Mouse (Mus musculus): ENCODE results near the gene Olfr318. TPM values are rescaled to one million over a fixed set of nuclear protein-coding genes. Genes with fewer than 3 reads are reported as not detected.

Olfr318 gene
- polyA plus RNA-seq, 1 experiment from 2014 or later = not detected

- H3K4me3 ChIP-seq (ENCODE audit: low read depth, low read length) = no peak overlapping the region
- no peak for ATAC-seq (ENCODE audit: low read depth)
- H3K27ac ChIP-seq (ENCODE audit: low read length) = no peak overlapping the region
- H3K27me3 ChIP-seq (ENCODE audit: control insufficient read depth, insufficient read depth, low read depth, low read length) = no peaks in the 10 kb centered on the region
- H3K4me1 ChIP-seq (ENCODE audit: control insufficient read depth, low read depth, low read length) = no peaks in the 10 kb centered on the region
- WGBS (ENCODE audit: insufficient replicate concordance) = 63% methylated on average over 11 of the region's 11 CpGs
- no peaks in the 10 kb centered on the region for H3K9me3 ChIP-seq (replicated peaks; ENCODE audit: control insufficient read depth, low read length)
- no peaks in the 10 kb centered on the region for H3K36me3 ChIP-seq (ENCODE audit: control insufficient read depth, insufficient read depth)
- H3K9ac ChIP-seq (ENCODE audit: low read depth, low read length) = no peak overlapping the region
- no peak overlapping the region for H3K4me2 ChIP-seq (ENCODE audit: low read depth, low read length)
These were observed 14.7 kb downstream of the Olfr318 start for GRCm38 (mm10) chr11:58709086-58709485.

DNA sequence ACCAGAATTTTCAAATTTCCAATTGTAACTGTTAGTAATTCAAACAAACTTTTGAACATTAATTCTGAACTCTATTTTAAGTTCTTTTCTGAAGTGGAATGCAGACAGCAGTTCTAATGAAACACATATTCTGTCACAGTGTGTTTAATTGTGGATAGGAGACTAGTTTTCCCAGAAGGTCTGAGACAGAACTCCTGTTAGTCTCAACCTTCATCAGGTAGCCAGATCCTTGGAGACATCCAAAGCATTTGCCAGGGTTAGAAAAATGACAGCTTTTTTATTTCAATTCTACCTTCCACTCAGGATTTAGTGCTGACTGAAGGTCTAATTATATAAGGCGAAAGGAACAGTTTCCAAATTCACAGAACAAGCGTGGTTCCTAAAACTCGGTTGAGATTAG, 25.0 kb downstream of the Olfr318 start, which contains the start of gene Olfr319:
Gene Olfr319 (plus strand): TSS at position 301 of the 400 bp plus-strand sequence.
- WGBS (ENCODE audit: insufficient replicate concordance) = 61% methylated on average over 3 of the region's 3 CpGs
- no peak within 1 kb of the TSS for H3K27ac ChIP-seq (ENCODE audit: low read length)
- no peaks in the 10 kb centered on the region for H3K27me3 ChIP-seq (ENCODE audit: control insufficient read depth, insufficient read depth, low read depth, low read length)
- no peak within 1 kb of the TSS for H3K4me3 ChIP-seq (ENCODE audit: low read depth, low read length)
- H3K9ac ChIP-seq (ENCODE audit: low read depth, low read length) = no peak within 1 kb of the TSS
- no peaks in the 10 kb centered on the region for H3K36me3 ChIP-seq (ENCODE audit: control insufficient read depth, insufficient read depth)
- ATAC-seq (ENCODE audit: low read depth) = no peak
- no peak within 1 kb of the TSS for H3K4me2 ChIP-seq (ENCODE audit: low read depth, low read length)
- H3K4me1 ChIP-seq (ENCODE audit: control insufficient read depth, low read depth, low read length) = no peaks in the 10 kb centered on the region
- no peaks in the 10 kb centered on the region for H3K9me3 ChIP-seq (replicated peaks; ENCODE audit: control insufficient read depth, low read length)

GRCm38 (mm10) chr11:58680799-58681198, 43.0 kb downstream of the Olfr318 start, which contains the start of gene Olfr320:
TSS of gene Olfr320 (plus strand) at chr11:58681099.
- no peak within 1 kb of the TSS for H3K9ac ChIP-seq (ENCODE audit: low read depth, low read length)
- no peak for ATAC-seq (ENCODE audit: low read depth)
- WGBS (ENCODE audit: insufficient replicate concordance) = 44% methylated on average over 1 of the region's 1 CpGs
- H3K4me2 ChIP-seq (ENCODE audit: low read depth, low read length) = no peak within 1 kb of the TSS
- no peaks in the 10 kb centered on the region for H3K4me1 ChIP-seq (ENCODE audit: control insufficient read depth, low read depth, low read length)
- H3K9me3 ChIP-seq (replicated peaks; ENCODE audit: control insufficient read depth, low read length) = no peaks in the 10 kb centered on the region
- no peak within 1 kb of the TSS for H3K4me3 ChIP-seq (ENCODE audit: low read depth, low read length)
- H3K27ac ChIP-seq (ENCODE audit: low read length) = no peak within 1 kb of the TSS
- H3K36me3 ChIP-seq (ENCODE audit: control insufficient read depth, insufficient read depth) = no peaks in the 10 kb centered on the region
- H3K27me3 ChIP-seq (ENCODE audit: control insufficient read depth, insufficient read depth, low read depth, low read length) = no peaks in the 10 kb centered on the region

DNA sequence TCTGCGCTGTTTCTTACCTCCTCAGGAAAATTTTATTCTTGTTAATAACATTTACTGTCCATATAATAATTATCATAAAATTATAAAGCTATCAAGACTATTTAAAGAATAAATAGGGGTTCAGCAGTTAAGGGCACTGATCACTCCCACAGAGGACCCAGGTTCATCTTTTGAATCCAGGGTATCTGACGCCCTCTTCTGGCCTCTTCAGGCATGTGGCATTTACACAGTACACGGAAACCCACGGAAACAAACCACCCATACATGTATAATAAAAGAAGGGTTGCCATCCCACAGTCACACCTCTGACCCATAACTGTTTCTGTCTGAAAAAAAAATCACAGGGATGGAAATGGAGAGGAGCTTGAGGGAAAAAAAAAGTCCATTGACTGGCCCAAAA, 52.0 kb downstream of the Olfr318 start:
- no peaks in the 10 kb centered on the region for H3K27me3 ChIP-seq (ENCODE audit: control insufficient read depth, insufficient read depth, low read depth, low read length)
- 41% methylated on average over 4 of the region's 4 CpGs for WGBS (ENCODE audit: insufficient replicate concordance)
- H3K9ac ChIP-seq (ENCODE audit: low read depth, low read length) = no peak overlapping the region
- no peaks in the 10 kb centered on the region for H3K4me1 ChIP-seq (ENCODE audit: control insufficient read depth, low read depth, low read length)
- no peak overlapping the region for H3K4me3 ChIP-seq (ENCODE audit: low read depth, low read length)
- H3K27ac ChIP-seq (ENCODE audit: low read length) = no peak overlapping the region
- no peaks in the 10 kb centered on the region for H3K9me3 ChIP-seq (replicated peaks; ENCODE audit: control insufficient read depth, low read length)
- H3K36me3 ChIP-seq (ENCODE audit: control insufficient read depth, insufficient read depth) = no peaks in the 10 kb centered on the region
- no peak overlapping the region for H3K4me2 ChIP-seq (ENCODE audit: low read depth, low read length)
- no peak for ATAC-seq (ENCODE audit: low read depth)

GRCm38 (mm10) chr11:58669252-58669651, 54.6 kb downstream of the Olfr318 start:
- ATAC-seq (ENCODE audit: low read depth) = no peak
- Histone ChIP-seq H3K4me2 (ENCODE audit: low read depth, low read length) (no peak overlapping the region), H3K4me3 (ENCODE audit: low read depth, low read length) (no peak overlapping the region), H3K9ac (ENCODE audit: low read depth, low read length) (no peak overlapping the region), H3K9me3 (replicated peaks; ENCODE audit: control insufficient read depth, low read length) (no peaks in the 10 kb centered on the region), H3K27ac (ENCODE audit: low read length) (no peak overlapping the region), H3K27me3 (ENCODE audit: control insufficient read depth, insufficient read depth, low read depth, low read length) (no peaks in the 10 kb centered on the region), H3K4me1 (ENCODE audit: control insufficient read depth, low read depth, low read length) (no peaks in the 10 kb centered on the region), H3K36me3 (ENCODE audit: control insufficient read depth, insufficient read depth) (no peaks in the 10 kb centered on the region)

Other genes starting within 250 kb of the Olfr318 start
- not detected in 2 replicates for gene Olfr332, start 231.5 kb downstream of the Olfr318 start, polyA plus RNA-seq (2015; fragmentation: Nextera tagmentation; extraction: Ambion mirVana)
- not detected in 2 replicates for gene Olfr331, start 221.4 kb downstream of the Olfr318 start, polyA plus RNA-seq (2015; fragmentation: Nextera tagmentation; extraction: Ambion mirVana)
- not detected in 2 replicates for gene Olfr330, start 189.2 kb downstream of the Olfr318 start, polyA plus RNA-seq (2015; fragmentation: Nextera tagmentation; extraction: Ambion mirVana)
- not detected in 2 replicates for gene Olfr329-ps, start 177.6 kb downstream of the Olfr318 start, polyA plus RNA-seq (2015; fragmentation: Nextera tagmentation; extraction: Ambion mirVana)
- not detected in 2 replicates for gene Olfr328, start 168.4 kb downstream of the Olfr318 start, polyA plus RNA-seq (2015; fragmentation: Nextera tagmentation; extraction: Ambion mirVana)
- gene Olfr224, start 153.5 kb downstream of the Olfr318 start, polyA plus RNA-seq (2015; fragmentation: Nextera tagmentation; extraction: Ambion mirVana) = not detected in 2 replicates
- gene Olfr325, start 146.3 kb downstream of the Olfr318 start, polyA plus RNA-seq (2015; fragmentation: Nextera tagmentation; extraction: Ambion mirVana) = not detected in 2 replicates
- not detected in 2 replicates for gene Olfr324, start 128.9 kb downstream of the Olfr318 start, polyA plus RNA-seq (2015; fragmentation: Nextera tagmentation; extraction: Ambion mirVana)
- gene 2210407C18Rik, start 107.9 kb downstream of the Olfr318 start, polyA plus RNA-seq (2015; fragmentation: Nextera tagmentation; extraction: Ambion mirVana) = not detected in 2 replicates
- gene Olfr323, start 93.5 kb downstream of the Olfr318 start, polyA plus RNA-seq (2015; fragmentation: Nextera tagmentation; extraction: Ambion mirVana) = not detected in 2 replicates
- 12.7 and 15.7 TPM in 2 replicates for gene Trim58, start 83.5 kb downstream of the Olfr318 start, polyA plus RNA-seq (2015; fragmentation: Nextera tagmentation; extraction: Ambion mirVana)
- gene Olfr322, start 65.2 kb downstream of the Olfr318 start, polyA plus RNA-seq (2015; fragmentation: Nextera tagmentation; extraction: Ambion mirVana) = 0.08 TPM in 1 of 2 replicates, not detected in the other
- not detected in 2 replicates for gene Olfr320, start 42.9 kb downstream of the Olfr318 start, polyA plus RNA-seq (2015; fragmentation: Nextera tagmentation; extraction: Ambion mirVana)
- not detected in 2 replicates for gene Olfr319, start 24.9 kb downstream of the Olfr318 start, polyA plus RNA-seq (2015; fragmentation: Nextera tagmentation; extraction: Ambion mirVana)
- not detected in 2 replicates for gene Olfr317, start 15.2 kb upstream of the Olfr318 start, polyA plus RNA-seq (2015; fragmentation: Nextera tagmentation; extraction: Ambion mirVana)
- not detected in 2 replicates for gene Olfr316, start 28.7 kb upstream of the Olfr318 start, polyA plus RNA-seq (2015; fragmentation: Nextera tagmentation; extraction: Ambion mirVana)
- not detected in 2 replicates for gene Olfr315, start 49.2 kb upstream of the Olfr318 start, polyA plus RNA-seq (2015; fragmentation: Nextera tagmentation; extraction: Ambion mirVana)
- not detected in 2 replicates for gene Olfr314, start 58.9 kb upstream of the Olfr318 start, polyA plus RNA-seq (2015; fragmentation: Nextera tagmentation; extraction: Ambion mirVana)
- gene Fam183b, start 77.9 kb upstream of the Olfr318 start, polyA plus RNA-seq (2015; fragmentation: Nextera tagmentation; extraction: Ambion mirVana) = 0.17 TPM in 1 of 2 replicates, not detected in the other
- gene Olfr313, start 91.0 kb upstream of the Olfr318 start, polyA plus RNA-seq (2015; fragmentation: Nextera tagmentation; extraction: Ambion mirVana) = not detected in 2 replicates
- gene Olfr312, start 105.2 kb upstream of the Olfr318 start, polyA plus RNA-seq (2015; fragmentation: Nextera tagmentation; extraction: Ambion mirVana) = not detected in 2 replicates
- gene Olfr311, start 115.2 kb upstream of the Olfr318 start, polyA plus RNA-seq (2015; fragmentation: Nextera tagmentation; extraction: Ambion mirVana) = not detected in 2 replicates
- gene Gm12258, start 123.1 kb upstream of the Olfr318 start, polyA plus RNA-seq (2015; fragmentation: Nextera tagmentation; extraction: Ambion mirVana) = 1.5 and 2.3 TPM in 2 replicates
- 2.2 and 2.3 TPM in 2 replicates for gene 2810021J22Rik, start 143.2 kb upstream of the Olfr318 start, polyA plus RNA-seq (2015; fragmentation: Nextera tagmentation; extraction: Ambion mirVana)
- gene Zfp39, start 180.2 kb upstream of the Olfr318 start, polyA plus RNA-seq (2015; fragmentation: Nextera tagmentation; extraction: Ambion mirVana) = 4.2 and 5.6 TPM in 2 replicates
- 14.1 and 14.3 TPM in 2 replicates for gene Btnl10, start 193.9 kb upstream of the Olfr318 start, polyA plus RNA-seq (2015; fragmentation: Nextera tagmentation; extraction: Ambion mirVana)
- gene Rnf187, start 214.9 kb upstream of the Olfr318 start, polyA plus RNA-seq (2015; fragmentation: Nextera tagmentation; extraction: Ambion mirVana) = 74.5 and 81.7 TPM in 2 replicates
- gene Hist3h2ba, start 224.9 kb upstream of the Olfr318 start, polyA plus RNA-seq (2015; fragmentation: Nextera tagmentation; extraction: Ambion mirVana) = 17.9 and 22.4 TPM in 2 replicates
- 21.2 and 24.4 TPM in 2 replicates for gene Hist3h2a, start 230.7 kb upstream of the Olfr318 start, polyA plus RNA-seq (2015; fragmentation: Nextera tagmentation; extraction: Ambion mirVana)
- 0.15 and 0.19 TPM in 2 replicates for gene Trim17, start 230.7 kb upstream of the Olfr318 start, polyA plus RNA-seq (2015; fragmentation: Nextera tagmentation; extraction: Ambion mirVana)

All from liver, embryonic 16.5 days (tissue).